Mouse (Mus musculus) heart, postnatal 25 days (tissue): ENCODE data around the gene Ptprg. TPM values are rescaled to one million over a fixed set of nuclear protein-coding genes. Genes with fewer than 3 reads are reported as not detected.

Experiments used
- DNase-seq: peaks from one replicate; pipeline ENCODE4 v3.0.0; 2022; ENCODE audit warnings: low spot score
- intact Hi-C: fragments of 180-260 bp; cut with DNase I; formaldehyde crosslinking; loops from one replicate; pipeline ENCODE4 v1.15.1; 2025
- total RNA-seq, 2 experiments: library from RNA; stranded (reverse); gene quantifications; 2 replicates each; pipeline ENCODE4 v1.2.3; 2021

Gene Ptprg
- total RNA-seq, 2 experiments from 2014 or later: 58.0 to 62.3 TPM

- no peak for DNase-seq
- intact Hi-C loops: no loop called here
Measured at GRCm38 (mm10) chr14:11670847-11671246, 117.5 kb downstream of the Ptprg start.

GRCm38 (mm10) chr14:11672981-11673547 is 119.7 kb downstream of the Ptprg start:
- DNase-seq: no peak
- intact Hi-C loops: no loop called here

GRCm38 (mm10) chr14:11678201-11678600 is 124.9 kb downstream of the Ptprg start:
- intact Hi-C loops: no loop called here
- DNase-seq: no peak

GRCm38 (mm10) chr14:11679741-11680140 is 126.4 kb downstream of the Ptprg start:
- DNase-seq: no peak
- intact Hi-C loops: no loop called here

GRCm38 (mm10) chr14:11680621-11681020 is 127.3 kb downstream of the Ptprg start:
- intact Hi-C loops: no loop called here
- DNase-seq: no peak

- intact Hi-C loops: no loop called here
- DNase-seq: no peak
Measured at GRCm38 (mm10) chr14:11682441-11682840, 129.1 kb downstream of the Ptprg start.

- intact Hi-C loops: no loop called here
- DNase-seq: no peak
Measured at GRCm38 (mm10) chr14:11683386-11684081, 130.2 kb downstream of the Ptprg start.

GRCm38 (mm10) chr14:11684104-11684503 is 130.8 kb downstream of the Ptprg start:
- intact Hi-C loops: no loop called here
- DNase-seq: no peak

GRCm38 (mm10) chr14:11687541-11687940 is 134.2 kb downstream of the Ptprg start:
- intact Hi-C loops: loop anchor here (5.0 kb wide), 1 partner anchor 45 kb away; no protein-coding TSS in a partner anchor
- DNase-seq: no peak

- intact Hi-C loops: loop anchor here (5.0 kb wide), 1 partner anchor 46 kb away; no protein-coding TSS in a partner anchor
- no peak for DNase-seq
Measured at GRCm38 (mm10) chr14:11688142-11688541, 134.8 kb downstream of the Ptprg start.

GRCm38 (mm10) chr14:11690066-11690465 is 136.7 kb downstream of the Ptprg start:
- DNase-seq: no peak
- intact Hi-C loops: loop anchor here (5.0 kb wide), 1 partner anchor 133 kb away; no protein-coding TSS in a partner anchor

GRCm38 (mm10) chr14:11691531-11691930 is 138.2 kb downstream of the Ptprg start:
- intact Hi-C loops: loop anchor here (5.0 kb wide), 1 partner anchor 134 kb away; no protein-coding TSS in a partner anchor
- no peak for DNase-seq

GRCm38 (mm10) chr14:11698880-11699279 is 145.5 kb downstream of the Ptprg start:
- intact Hi-C loops: no loop called here

GRCm38 (mm10) chr14:11699654-11700053 is 146.3 kb downstream of the Ptprg start:
- intact Hi-C loops: no loop called here
- no peak for DNase-seq

More at GRCm38 (mm10) chr14:11698880-11699279, 145.5 kb downstream of the Ptprg start:
- DNase-seq: no peak

GRCm38 (mm10) chr14:11701516-11702249 is 148.4 kb downstream of the Ptprg start:
- intact Hi-C loops: no loop called here
- no peak for DNase-seq

- intact Hi-C loops: no loop called here
- no peak for DNase-seq
Measured at GRCm38 (mm10) chr14:11702770-11703477, 149.6 kb downstream of the Ptprg start.

GRCm38 (mm10) chr14:11704871-11705270 is 151.5 kb downstream of the Ptprg start:
- no peak for DNase-seq
- intact Hi-C loops: no loop called here

GRCm38 (mm10) chr14:11709352-11709751 is 156.0 kb downstream of the Ptprg start:
- intact Hi-C loops: no loop called here
- no peak for DNase-seq

GRCm38 (mm10) chr14:11709798-11710197 is 156.5 kb downstream of the Ptprg start:
- DNase-seq: no peak
- intact Hi-C loops: no loop called here
